Mouse (Mus musculus) gastrocnemius, adult 8-10 months (tissue): ENCODE measurements around the gene Vegfb. TPM values are rescaled to one million over a fixed set of nuclear protein-coding genes. Genes with fewer than 3 reads are reported as not detected.

Experiments
- DNase-seq, 2 experiments: peaks; one replicate each; pipeline ENCODE4 v3.0.0; 2022; ENCODE audit warnings: low spot score in 2 of 2
- total RNA-seq, 4 experiments: library from RNA; stranded (reverse); gene quantifications; 2 replicates each; pipeline ENCODE4 v1.2.4; 2022

Gene Vegfb
- total RNA-seq = 100 to 1,000 TPM; 167 to 187 (median 183) TPM

- DNase-seq = peak; percentile 48 to 60
These were observed at the start of gene Vegfb for GRCm38 (mm10) chr19:6987061-6987903. Vegfb (minus strand) TSS chr19:6987651.

- DNase-seq = no peak
These were observed 46.6 kb upstream of the Vegfb start for GRCm38 (mm10) chr19:7034006-7034405.

- DNase-seq = no peak
These were observed 42.1 kb upstream of the Vegfb start for GRCm38 (mm10) chr19:7029531-7029930.

GRCm38 (mm10) chr19:7020224-7020641 lies 32.8 kb upstream of the Vegfb start:
- DNase-seq = no peak

GRCm38 (mm10) chr19:7019191-7019590 lies 31.7 kb upstream of the Vegfb start, which contains the start of gene Fermt3:
Fermt3 (minus strand) TSS chr19:7019469.
- no peak for DNase-seq

GRCm38 (mm10) chr19:7018546-7018945 lies 31.1 kb upstream of the Vegfb start:
- no peak for DNase-seq

- no peak for DNase-seq
These were observed 30.3 kb upstream of the Vegfb start for GRCm38 (mm10) chr19:7017541-7018457.

- no peak for DNase-seq
These were observed 27.2 kb upstream of the Vegfb start for GRCm38 (mm10) chr19:7014481-7015135.

- DNase-seq = no peak
These were observed 26.5 kb upstream of the Vegfb start for GRCm38 (mm10) chr19:7013984-7014383.

GRCm38 (mm10) chr19:7012426-7012825 lies 25.0 kb upstream of the Vegfb start:
- DNase-seq = no peak

- no peak for DNase-seq
These were observed 19.6 kb upstream of the Vegfb start for GRCm38 (mm10) chr19:7006892-7007593.

GRCm38 (mm10) chr19:6999360-7000063 lies 12.1 kb upstream of the Vegfb start:
- DNase-seq = no peak

- DNase-seq = no peak
These were observed 10.4 kb upstream of the Vegfb start for GRCm38 (mm10) chr19:6997721-6998290.

- peak; percentile 80 to 88 for DNase-seq
These were observed 8.6 kb upstream of the Vegfb start, which contains the start of the genes Nudt22 and Trpt1 for GRCm38 (mm10) chr19:6996006-6996405. Nudt22 (minus strand) TSS chr19:6996117. Trpt1 (plus strand) TSS chr19:6996131.

- no peak for DNase-seq
These were observed 8.0 kb upstream of the Vegfb start for GRCm38 (mm10) chr19:6995255-6995991.

- DNase-seq = no peak
These were observed 7.0 kb upstream of the Vegfb start for GRCm38 (mm10) chr19:6994489-6994888.

GRCm38 (mm10) chr19:6994002-6994401 lies 6.6 kb upstream of the Vegfb start:
- no peak for DNase-seq

GRCm38 (mm10) chr19:6993011-6993770 lies 5.7 kb upstream of the Vegfb start:
- no peak for DNase-seq
